Mouse (Mus musculus) left cerebral cortex, adult 2 months (tissue): ENCODE results near the gene Dusp27. TPM values are rescaled to one million over a fixed set of nuclear protein-coding genes. Genes with fewer than 3 reads are reported as not detected.
"Not testable (repeated sequence)": the region's sequence is repeated elsewhere in the genome, so short reads cannot be mapped to it uniquely, and the experiment has no call there.

Experiments
- DNase-seq, 2 experiments: peaks; one replicate each; pipeline ENCODE4 v3.0.0; 2021 to 2022; ENCODE audit warnings: low spot score in 2 of 2, mixed read lengths in 1 of 2; ENCODE audit errors: extremely low spot score in 1 of 2
- H3K27ac ChIP-seq: fragments of 200-600 bp; 2 replicates; pipeline ENCODE4 v1.8.1; 2022
- H3K4me3 ChIP-seq: fragments of 200-600 bp; 2 replicates; pipeline ENCODE4 v1.8.1; 2022
- CTCF ChIP-seq: fragments of 200-600 bp; IDR thresholded peaks from 2 replicates; pipeline ENCODE4 v1.8.1; 2022; ENCODE audit warnings: antibody characterized with exemption, mild to moderate bottlenecking, moderate library complexity
- intact Hi-C: fragments of 180-260 bp; cut with DNase I; formaldehyde crosslinking; loops from one replicate; pipeline ENCODE4 v1.15.1; 2025
- total RNA-seq, 2 experiments: library from RNA; stranded (reverse); gene quantifications; 2 replicates each; pipeline ENCODE4 v1.2.3; 2021

Gene Dusp27
- total RNA-seq, 2 experiments from 2014 or later: 0.12 to 0.16 TPM

- Histone ChIP-seq H3K27ac (no peak overlapping the region), H3K4me3 (no peak overlapping the region)
- no peak for TF ChIP-seq CTCF
- DNase-seq: no peak
- intact Hi-C loops: no loop called here
Measured at GRCm38 (mm10) chr1:166157712-166158111, 30.0 kb upstream of the Dusp27 start.

GRCm38 (mm10) chr1:166155113-166155494 is 27.4 kb upstream of the Dusp27 start:
- DNase-seq: no peak
- Histone ChIP-seq H3K4me3 (no peak overlapping the region), H3K27ac (no peak overlapping the region)
- TF ChIP-seq CTCF: no peak
- intact Hi-C loops: loop anchor here (2.0 kb wide), 1 partner anchor 374 kb away; no protein-coding TSS in a partner anchor

GRCm38 (mm10) chr1:166154162-166155112 is 26.7 kb upstream of the Dusp27 start:
- DNase-seq: peak; percentile 73 to 76
- no peak overlapping the region for H3K4me3 ChIP-seq
- peak; percentile 95 for TF ChIP-seq CTCF
- H3K27ac ChIP-seq: no peak overlapping the region
- intact Hi-C loops: loop anchor here (2.0 to 5.0 kb wide), 2 partner anchors 107 to 374 kb away; no protein-coding TSS in a partner anchor

GRCm38 (mm10) chr1:166153351-166154120 is 25.8 kb upstream of the Dusp27 start:
- TF ChIP-seq CTCF: no peak; the same call in none of the 2 replicates
- Histone ChIP-seq H3K27ac (no peak overlapping the region), H3K4me3 (no peak overlapping the region)
- intact Hi-C loops: loop anchor here (1.0 to 5.0 kb wide), 5 partner anchors 106 to 379 kb away; partner anchors contain the start of gene Pou2f1
- DNase-seq: peak; percentile 87 to 94

- TF ChIP-seq CTCF: no peak
- intact Hi-C loops: loop anchor here (2.0 to 5.0 kb wide), 2 partner anchors 105 to 377 kb away; no protein-coding TSS in a partner anchor
Measured at GRCm38 (mm10) chr1:166152034-166152433, 24.3 kb upstream of the Dusp27 start.

GRCm38 (mm10) chr1:166151341-166151740 is 23.6 kb upstream of the Dusp27 start:
- H3K27ac ChIP-seq: no peak overlapping the region
- intact Hi-C loops: loop anchor here (5.0 kb wide), 1 partner anchor 104 kb away; no protein-coding TSS in a partner anchor
- peak; percentile 24 for TF ChIP-seq CTCF
- H3K4me3 ChIP-seq: no peak overlapping the region
- DNase-seq: no peak

More at GRCm38 (mm10) chr1:166152034-166152433, 24.3 kb upstream of the Dusp27 start:
- Histone ChIP-seq H3K27ac (no peak overlapping the region), H3K4me3 (no peak overlapping the region)
- no peak for DNase-seq

GRCm38 (mm10) chr1:166150035-166150434 is 22.3 kb upstream of the Dusp27 start:
- intact Hi-C loops: loop anchor here (5.0 kb wide), 1 partner anchor 103 kb away; no protein-coding TSS in a partner anchor
- TF ChIP-seq CTCF: no peak
- no peak overlapping the region for H3K27ac ChIP-seq

GRCm38 (mm10) chr1:166149441-166149840 is 21.7 kb upstream of the Dusp27 start:
- TF ChIP-seq CTCF: no peak
- no peak overlapping the region for H3K4me3 ChIP-seq
- intact Hi-C loops: no loop called here
- H3K27ac ChIP-seq: no peak overlapping the region
- no peak for DNase-seq

More at GRCm38 (mm10) chr1:166150035-166150434, 22.3 kb upstream of the Dusp27 start:
- H3K4me3 ChIP-seq: no peak overlapping the region
- no peak for DNase-seq

- intact Hi-C loops: no loop called here
Measured at GRCm38 (mm10) chr1:166147657-166148056, 19.9 kb upstream of the Dusp27 start.

GRCm38 (mm10) chr1:166146626-166147025 is 18.9 kb upstream of the Dusp27 start:
- H3K27ac ChIP-seq: no peak overlapping the region
- no peak for TF ChIP-seq CTCF
- DNase-seq: no peak
- H3K4me3 ChIP-seq: no peak overlapping the region
- intact Hi-C loops: no loop called here

More at GRCm38 (mm10) chr1:166147657-166148056, 19.9 kb upstream of the Dusp27 start:
- no peak for DNase-seq
- TF ChIP-seq CTCF: no peak
- Histone ChIP-seq H3K4me3 (no peak overlapping the region), H3K27ac (no peak overlapping the region)

- no peak overlapping the region for H3K4me3 ChIP-seq
- DNase-seq: no peak
- TF ChIP-seq CTCF: no peak
- no peak overlapping the region for H3K27ac ChIP-seq
- intact Hi-C loops: no loop called here
Measured at GRCm38 (mm10) chr1:166142369-166142768, 14.6 kb upstream of the Dusp27 start.

- intact Hi-C loops, H3K4me3 ChIP-seq, DNase-seq, H3K27ac ChIP-seq: not testable (repeated sequence)
Measured at GRCm38 (mm10) chr1:166141868-166142267, 14.1 kb upstream of the Dusp27 start.
